Mouse (Mus musculus) skeletal muscle tissue, adult 2 months (tissue): ENCODE data around the gene Tceal3.
"Not testable (repeated sequence)": the region's sequence is repeated elsewhere in the genome, so short reads cannot be mapped to it uniquely, and the experiment has no call there.

Experiments used
- DNase-seq: peaks from one replicate; pipeline ENCODE4 v3.0.0-alpha.2; 2012; ENCODE audit warnings: low read depth, low spot score

Tceal3 gene

GRCm38 (mm10) chrX:136590199-136590896 lies at the start of gene Tceal3:
Tceal3 (plus strand) TSS chrX:136590842.
- DNase-seq = no peak

GRCm38 (mm10) chrX:136543956-136544355 lies 46.7 kb upstream of the Tceal3 start, which contains the start of gene Kir3dl2:
Kir3dl2 (minus strand) TSS chrX:136544056.
- DNase-seq = not testable (repeated sequence)

- DNase-seq = not testable (repeated sequence)
These were observed 21.5 kb upstream of the Tceal3 start for GRCm38 (mm10) chrX:136569094-136569493.

GRCm38 (mm10) chrX:136584617-136585016 lies 6.0 kb upstream of the Tceal3 start:
- DNase-seq = no peak

- DNase-seq = no peak
These were observed 235 bp downstream of the Tceal3 start for GRCm38 (mm10) chrX:136590897-136591257.

- DNase-seq = no peak
These were observed 8.8 kb downstream of the Tceal3 start for GRCm38 (mm10) chrX:136599416-136599815.

- no peak for DNase-seq
These were observed 16.3 kb downstream of the Tceal3 start for GRCm38 (mm10) chrX:136606951-136607350.

GRCm38 (mm10) chrX:136607395-136607794 lies 16.8 kb downstream of the Tceal3 start:
- no peak for DNase-seq

GRCm38 (mm10) chrX:136611346-136611745 lies 20.7 kb downstream of the Tceal3 start:
- DNase-seq = no peak

GRCm38 (mm10) chrX:136615889-136616288 lies 25.2 kb downstream of the Tceal3 start:
- DNase-seq = not testable (repeated sequence)

GRCm38 (mm10) chrX:136624905-136625569 lies 34.4 kb downstream of the Tceal3 start:
- DNase-seq = peak; percentile 0

- no peak for DNase-seq
These were observed 35.3 kb downstream of the Tceal3 start for GRCm38 (mm10) chrX:136625959-136626358.

GRCm38 (mm10) chrX:136635116-136635515 lies 44.5 kb downstream of the Tceal3 start:
- DNase-seq = no peak

- DNase-seq = no peak
These were observed 49.1 kb downstream of the Tceal3 start for GRCm38 (mm10) chrX:136639754-136640153.

- DNase-seq = not testable (repeated sequence)
These were observed 55.2 kb downstream of the Tceal3 start for GRCm38 (mm10) chrX:136645857-136646256.

GRCm38 (mm10) chrX:136666281-136666706 lies 75.7 kb downstream of the Tceal3 start:
- DNase-seq = no peak

GRCm38 (mm10) chrX:136666762-136667464 lies 76.3 kb downstream of the Tceal3 start:
- DNase-seq = not testable (repeated sequence)

- no peak for DNase-seq
These were observed 78.2 kb downstream of the Tceal3 start for GRCm38 (mm10) chrX:136668794-136669193.

GRCm38 (mm10) chrX:136680989-136681388 lies 90.3 kb downstream of the Tceal3 start:
- no peak for DNase-seq

- not testable (repeated sequence) for DNase-seq
These were observed 101.1 kb downstream of the Tceal3 start for GRCm38 (mm10) chrX:136691606-136692293.

GRCm38 (mm10) chrX:136692294-136692675 lies 101.6 kb downstream of the Tceal3 start:
- DNase-seq = no peak

- DNase-seq = no peak
These were observed 102.6 kb downstream of the Tceal3 start for GRCm38 (mm10) chrX:136693196-136693595.
